Mouse (Mus musculus) cerebellum, adult 2 months (tissue): Measurements from ENCODE around the gene 6030468B19Rik.
"Not testable (repeated sequence)": the region's sequence is repeated elsewhere in the genome, so short reads cannot be mapped to it uniquely, and the experiment has no call there.

Source experiments
- CTCF ChIP-seq: fragments of 200-500 bp; IDR thresholded peaks from 2 replicates; pipeline ENCODE4 v1.5.1; 2011; ENCODE audit warnings: low read depth, mild to moderate bottlenecking, control low read depth, low read length, moderate library complexity, borderline replicate concordance; ENCODE audit not compliant: insufficient read depth
- POLR2A ChIP-seq: fragments of 200-500 bp; IDR thresholded peaks from 2 replicates; pipeline ENCODE4 v1.6.1; 2011; ENCODE audit warnings: low read length, control low read depth, borderline replicate concordance; ENCODE audit not compliant: insufficient read depth

DNA sequence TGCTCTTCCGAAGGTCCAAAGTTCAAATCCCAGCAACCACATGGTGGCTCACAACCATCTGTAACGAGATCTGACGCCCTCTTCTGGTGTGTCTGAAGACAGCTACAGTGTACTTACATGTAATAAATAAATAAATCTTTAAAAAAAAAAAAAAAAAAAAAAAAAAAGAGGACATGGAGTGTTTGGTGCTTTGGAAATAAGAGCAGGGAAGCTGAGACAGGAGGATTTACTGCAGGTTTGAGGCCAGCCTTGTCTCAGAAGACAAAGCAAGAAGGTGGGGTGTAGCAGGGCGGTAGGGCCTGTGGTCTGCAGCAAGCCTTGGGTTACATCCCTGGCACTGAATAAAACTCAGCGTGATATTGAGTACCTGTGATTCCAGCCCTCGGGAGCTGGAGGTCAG is 36.0 kb downstream of the 6030468B19Rik start:
- TF ChIP-seq POLR2A, CTCF: not testable (repeated sequence)
